Mouse (Mus musculus): ENCODE results near the gene Arfgef3. TPM values are rescaled to one million over a fixed set of nuclear protein-coding genes. Genes with fewer than 3 reads are reported as not detected.

Arfgef3 gene
- total and polyA plus RNA-seq, 3 experiments: not detected

GRCm38 (mm10) chr10:18536889-18537288 is 206.9 kb downstream of the Arfgef3 start:
- Histone ChIP-seq H3K27ac (ENCODE audit: control insufficient read depth, low read depth, low read length) (no peak overlapping the region), H3K9ac (ENCODE audit: control insufficient read depth, low read depth, low read length, poor library complexity, severe bottlenecking) (no peak overlapping the region), H3K4me3 (ENCODE audit: control insufficient read depth in 1 of 2, insufficient read depth in 1 of 2, low read depth in 2 of 2, low read length in 2 of 2) (no peak overlapping the region), H3K9me3 (replicated peaks; ENCODE audit: insufficient read depth, low read length) (no peaks in the 10 kb centered on the region), H3K36me3 (ENCODE audit: control insufficient read depth in 1 of 2, insufficient read depth in 2 of 2, low read length in 2 of 2) (no peaks in the 10 kb centered on the region), H3K4me1 (ENCODE audit: control insufficient read depth in 1 of 2, insufficient read depth in 2 of 2, low read length in 2 of 2) (no peaks in the 10 kb centered on the region), H3K79me2 (ENCODE audit: control insufficient read depth, insufficient read depth, low read length, poor library complexity) (no peaks in the 10 kb centered on the region), H3K27me3 (ENCODE audit: control insufficient read depth in 1 of 2, insufficient read depth in 2 of 2, low read length in 2 of 2) (no peaks in the 10 kb centered on the region)
- DNase-seq (ENCODE audit: low read depth, low spot score): no peak
- TF ChIP-seq MYC (IDR thresholded peaks at IDR 0.05; ENCODE audit: low read depth, low read length) (no peak), CHD2 (IDR thresholded peaks at IDR 0.05; ENCODE audit: low read length) (no peak), ZKSCAN1 (IDR thresholded peaks at IDR 0.05; ENCODE audit: low read depth, low read length) (no peak), MAZ (IDR thresholded peaks at IDR 0.05; ENCODE audit: low read depth, low read length) (no peak), TAL1 (IDR thresholded peaks at IDR 0.05; ENCODE audit: low read length) (no peak), MAFK (IDR thresholded peaks at IDR 0.05; ENCODE audit: borderline replicate concordance, low read depth, low read length) (no peak), SIN3A (IDR thresholded peaks at IDR 0.05; ENCODE audit: low read length) (no peak), ELF1 (IDR thresholded peaks at IDR 0.05; ENCODE audit: low read depth, low read length) (no peak), MXI1 (IDR thresholded peaks at IDR 0.05; ENCODE audit: low read depth, low read length) (no peak), GABPA (IDR thresholded peaks at IDR 0.05; ENCODE audit: low read depth, low read length) (no peak), CHD1 (IDR thresholded peaks at IDR 0.05; ENCODE audit: low read depth, low read length) (no peak), TBP (IDR thresholded peaks at IDR 0.05; ENCODE audit: low read depth, low read length) (no peak), MEF2A (IDR thresholded peaks at IDR 0.05; ENCODE audit: extremely low read depth, insufficient replicate concordance, low read depth, low read length, poor library complexity, severe bottlenecking) (no peak), CTCF (IDR thresholded peaks at IDR 0.05 in 2 of 3, conservative IDR thresholded peaks at IDR 0.05 in 1 of 3; ENCODE audit: control insufficient read depth in 1 of 3, insufficient read depth in 1 of 3, low read depth in 2 of 3, low read length in 3 of 3, poor library complexity in 1 of 3, severe bottlenecking in 1 of 3) (no peak), USF1 (IDR thresholded peaks at IDR 0.05; ENCODE audit: low read depth, low read length) (no peak), E2F4 (IDR thresholded peaks at IDR 0.05; ENCODE audit: borderline replicate concordance, low read depth, low read length) (no peak), ZNF384 (IDR thresholded peaks at IDR 0.05; ENCODE audit: low read depth, low read length) (no peak)

- no peak for TF ChIP-seq ZNF384 (IDR thresholded peaks at IDR 0.05; ENCODE audit: low read depth, low read length)
- no peak for TF ChIP-seq E2F4 (IDR thresholded peaks at IDR 0.05; ENCODE audit: borderline replicate concordance, low read depth, low read length)
- H3K4me3 ChIP-seq (ENCODE audit: control insufficient read depth in 1 of 2, insufficient read depth in 1 of 2, low read depth in 2 of 2, low read length in 2 of 2): no peak overlapping the region
- no peaks in the 10 kb centered on the region for H3K9me3 ChIP-seq (replicated peaks; ENCODE audit: insufficient read depth, low read length)
- no peaks in the 10 kb centered on the region for H3K36me3 ChIP-seq (ENCODE audit: control insufficient read depth in 1 of 2, insufficient read depth in 2 of 2, low read length in 2 of 2)
- no peak for DNase-seq (ENCODE audit: low read depth, low spot score)
- no peak overlapping the region for H3K9ac ChIP-seq (ENCODE audit: control insufficient read depth, low read depth, low read length, poor library complexity, severe bottlenecking)
- H3K79me2 ChIP-seq (ENCODE audit: control insufficient read depth, insufficient read depth, low read length, poor library complexity): no peaks in the 10 kb centered on the region
- no peaks in the 10 kb centered on the region for H3K4me1 ChIP-seq (ENCODE audit: control insufficient read depth in 1 of 2, insufficient read depth in 2 of 2, low read length in 2 of 2)
- no peak overlapping the region for H3K27ac ChIP-seq (ENCODE audit: control insufficient read depth, low read depth, low read length)
- H3K27me3 ChIP-seq (ENCODE audit: control insufficient read depth in 1 of 2, insufficient read depth in 2 of 2, low read length in 2 of 2): no peaks in the 10 kb centered on the region
Measured at GRCm38 (mm10) chr10:18532293-18532692, 211.5 kb downstream of the Arfgef3 start.

Other genes starting within 250 kb of the Arfgef3 start
- not detected in 2 replicates for gene Hebp2, start 197.9 kb downstream of the Arfgef3 start, total RNA-seq (2012; rRNA removed)
- gene Hebp2, start 197.9 kb downstream of the Arfgef3 start, polyA plus RNA-seq (2012; ENCODE audit: insufficient read depth in 1 of 2, insufficient read length in 2 of 2, low read depth in 1 of 2, low replicate concordance in 2 of 2, missing spikeins in 1 of 2): not detected
- not detected in 2 replicates for gene Gm4922, start 42.8 kb upstream of the Arfgef3 start, total RNA-seq (2012; rRNA removed)
- not detected for gene Gm4922, start 42.8 kb upstream of the Arfgef3 start, polyA plus RNA-seq (2012; ENCODE audit: insufficient read depth in 1 of 2, insufficient read length in 2 of 2, low read depth in 1 of 2, low replicate concordance in 2 of 2, missing spikeins in 1 of 2)
- gene Perp, start 101.1 kb upstream of the Arfgef3 start, total RNA-seq (2012; rRNA removed): not detected in 2 replicates
- gene Perp, start 101.1 kb upstream of the Arfgef3 start, polyA plus RNA-seq (2012; ENCODE audit: insufficient read depth in 1 of 2, insufficient read length in 2 of 2, low read depth in 1 of 2, low replicate concordance in 2 of 2, missing spikeins in 1 of 2): not detected

Data from MEL (cell line).